Mouse (Mus musculus) thymus, adult 2 months (tissue): ENCODE results near the gene Syt1.

ENCODE experiments used
- CTCF ChIP-seq: fragments of 200-500 bp; IDR thresholded peaks from 2 replicates; pipeline ENCODE4 v1.5.1; 2012; ENCODE audit warnings: mild to moderate bottlenecking, control low read depth, low read length, moderate library complexity, borderline replicate concordance; ENCODE audit not compliant: control insufficient read depth, poor library complexity, insufficient read depth; ENCODE audit errors: extremely low read depth
- POLR2A ChIP-seq: fragments of 200-500 bp; IDR thresholded peaks from 2 replicates; pipeline ENCODE4 v1.6.1; 2012; ENCODE audit warnings: mild to moderate bottlenecking, low read length, control low read depth, moderate library complexity; ENCODE audit not compliant: control insufficient read depth, poor library complexity, insufficient read depth; ENCODE audit errors: extremely low read depth

DNA sequence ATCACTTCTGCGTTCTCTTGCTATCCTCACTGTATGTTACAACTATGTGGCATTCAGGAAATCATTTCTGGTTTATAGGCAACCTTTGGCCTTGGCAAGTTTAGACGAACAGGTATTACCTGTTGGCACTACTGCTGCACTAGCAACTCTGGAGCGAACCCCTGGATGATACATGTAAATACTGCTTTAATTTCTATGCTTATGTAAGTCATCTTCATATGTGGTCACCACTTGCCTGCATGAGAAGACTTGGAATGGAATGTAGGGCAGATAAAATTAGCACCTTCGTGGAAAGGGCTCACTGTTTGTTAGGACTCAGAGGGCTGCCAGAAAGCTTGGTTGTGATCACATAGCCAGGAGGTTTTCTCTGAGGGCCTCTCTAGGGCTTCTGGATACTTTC is 142.6 kb downstream of the Syt1 start:
- TF ChIP-seq CTCF (no peak), POLR2A (no peak)
